Mouse (Mus musculus) CD4-positive, CD25-positive, alpha-beta regulatory T cell, adult 2 months (primary cell): Measurements from ENCODE around the gene 4930556J24Rik.
"Not testable (repeated sequence)": the region's sequence is repeated elsewhere in the genome, so short reads cannot be mapped to it uniquely, and the experiment has no call there.

Source experiments
- DNase-seq: peaks from one replicate; pipeline ENCODE4 v3.0.0-alpha.2; 2012; ENCODE audit warnings: low read depth, low spot score

Gene 4930556J24Rik

DNA sequence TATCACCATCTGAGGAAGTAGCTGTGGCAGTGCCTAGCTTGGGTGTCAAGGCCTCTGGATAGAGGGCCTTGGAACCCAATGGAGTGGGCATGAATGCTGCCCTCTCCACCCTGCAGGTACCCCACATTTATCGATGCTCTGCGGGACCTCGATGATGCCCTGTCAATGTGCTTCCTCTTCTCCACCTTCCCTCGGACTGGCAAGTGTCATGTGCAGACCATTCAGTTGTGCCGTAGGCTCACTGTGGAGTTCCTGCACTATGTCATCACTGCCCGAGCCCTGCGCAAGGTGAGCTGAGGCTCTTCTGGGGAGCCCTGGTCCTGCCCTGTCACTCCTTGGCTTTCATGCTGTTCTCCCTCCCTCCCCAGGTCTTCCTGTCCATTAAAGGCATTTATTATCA lies 3.5 kb downstream of the 4930556J24Rik start:
- DNase-seq: no peak

DNA sequence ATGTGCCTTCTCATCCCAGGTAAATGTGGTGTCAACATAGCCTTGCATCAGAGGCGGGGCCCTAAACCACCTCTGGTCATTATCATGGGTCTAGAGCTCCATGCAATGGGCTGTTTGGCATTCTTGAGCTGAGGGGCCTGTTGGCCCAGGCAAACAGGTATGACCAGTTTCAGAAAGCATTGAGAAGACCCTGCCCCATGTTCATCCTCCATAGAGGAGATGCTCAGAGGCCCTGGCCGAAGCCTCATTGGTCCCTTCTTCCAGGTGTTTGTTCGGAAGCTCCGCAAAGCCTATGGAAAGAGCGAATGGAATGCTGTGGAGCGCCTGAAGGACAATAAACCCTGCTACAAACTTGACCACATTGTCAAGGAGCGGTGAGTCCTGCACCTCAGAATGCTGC lies 6.2 kb downstream of the 4930556J24Rik start:
- DNase-seq: no peak

DNA sequence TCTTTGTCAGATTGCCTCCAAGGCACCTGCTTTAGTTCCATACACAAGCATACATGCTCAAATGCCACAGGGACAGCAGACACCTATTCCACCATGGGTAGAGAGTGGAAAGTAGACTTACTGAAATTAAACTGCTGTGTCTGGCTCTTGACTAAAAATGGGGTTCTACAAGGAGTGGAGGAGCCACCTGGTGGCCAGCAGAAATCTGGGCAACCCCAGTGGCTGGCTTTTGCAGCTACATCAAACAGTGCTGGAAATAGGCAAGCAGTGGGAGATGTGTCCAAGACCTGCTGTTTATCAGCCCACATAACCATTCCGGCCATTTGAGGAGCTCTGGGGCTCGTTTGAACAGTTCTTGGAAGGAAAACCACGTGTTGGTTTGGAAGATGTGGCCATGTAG lies 6.7 kb downstream of the 4930556J24Rik start:
- DNase-seq: no peak

DNA sequence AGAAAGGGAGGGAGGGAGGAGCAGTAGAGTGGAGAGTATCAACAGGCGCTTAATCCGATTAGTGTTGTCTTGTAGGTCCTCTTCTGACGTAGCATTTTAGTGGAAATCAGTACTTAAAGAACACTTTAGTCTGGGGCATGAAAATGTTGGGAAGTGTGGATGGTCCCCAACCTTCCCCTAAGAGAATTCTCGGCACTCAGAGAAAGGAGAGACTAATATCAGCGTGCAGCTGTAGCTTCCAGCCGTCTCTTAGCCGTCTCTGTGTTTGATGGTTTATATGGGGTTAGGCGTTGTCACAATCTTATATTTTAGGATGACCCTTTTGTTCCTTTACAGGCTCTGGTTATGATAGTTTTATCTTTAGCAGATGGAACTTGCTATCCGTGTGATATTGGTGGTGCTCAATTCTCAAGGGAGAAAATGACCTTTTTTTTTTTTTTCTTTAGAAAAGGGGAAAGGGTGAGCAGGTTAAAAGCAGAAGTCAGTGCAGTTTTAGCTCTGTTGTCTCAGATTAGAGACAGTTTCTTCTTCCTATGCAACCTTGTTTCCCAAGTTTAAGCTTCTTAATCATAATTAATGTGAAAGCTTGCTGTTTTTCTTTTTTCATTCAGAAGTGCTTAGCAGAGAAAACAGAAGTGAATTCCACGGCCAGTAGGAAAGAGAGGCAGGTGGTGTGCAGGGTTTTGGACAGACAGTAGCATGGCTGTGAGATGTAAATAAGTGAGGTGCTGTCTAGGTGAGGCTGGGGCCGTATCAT lies 12.0 kb downstream of the 4930556J24Rik start:
- DNase-seq: no peak

DNA sequence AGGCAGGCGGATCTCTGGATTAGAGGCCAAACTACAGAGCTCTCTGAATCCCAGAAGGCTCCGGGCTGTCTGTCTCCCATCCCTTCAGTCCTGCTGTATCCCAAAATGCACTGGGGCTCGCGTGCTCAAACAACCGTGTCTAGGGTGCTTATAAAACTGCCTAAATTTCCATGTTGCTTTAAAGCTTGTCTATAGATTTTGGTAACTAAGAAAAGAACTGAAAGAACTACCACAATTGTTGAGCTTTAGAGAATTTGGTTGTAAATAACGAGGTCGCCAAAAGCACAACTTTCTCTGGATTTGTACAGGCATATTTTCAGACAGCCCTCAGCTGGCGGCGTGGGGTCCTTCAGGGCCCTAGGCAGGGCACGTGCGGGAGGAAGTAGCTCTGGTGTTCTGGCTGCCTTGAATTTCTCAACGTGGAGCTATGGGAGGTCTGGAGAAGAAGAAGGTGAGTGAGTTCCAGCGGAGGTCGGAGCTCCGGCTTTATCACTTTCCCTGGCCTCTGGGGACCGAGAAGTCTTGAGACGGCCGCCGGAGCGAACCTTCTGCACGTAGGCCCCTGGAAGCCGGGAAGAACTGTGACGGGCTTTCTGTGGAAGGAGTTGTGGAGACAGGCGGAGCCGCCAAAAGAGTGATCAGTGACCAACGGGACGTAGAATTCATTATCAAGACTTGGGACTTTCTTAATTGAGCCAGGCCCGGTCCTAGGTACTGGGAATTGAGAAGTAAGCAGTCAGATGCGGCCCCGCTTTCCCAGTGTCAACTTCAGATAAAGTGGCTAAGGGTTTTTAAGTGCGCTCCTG lies 12.8 kb downstream of the 4930556J24Rik start, which contains the start of gene Pes1:
TSS of gene Pes1 (plus strand) at position 366 of the 806 bp plus-strand sequence.
- DNase-seq: peak; percentile 90

DNA sequence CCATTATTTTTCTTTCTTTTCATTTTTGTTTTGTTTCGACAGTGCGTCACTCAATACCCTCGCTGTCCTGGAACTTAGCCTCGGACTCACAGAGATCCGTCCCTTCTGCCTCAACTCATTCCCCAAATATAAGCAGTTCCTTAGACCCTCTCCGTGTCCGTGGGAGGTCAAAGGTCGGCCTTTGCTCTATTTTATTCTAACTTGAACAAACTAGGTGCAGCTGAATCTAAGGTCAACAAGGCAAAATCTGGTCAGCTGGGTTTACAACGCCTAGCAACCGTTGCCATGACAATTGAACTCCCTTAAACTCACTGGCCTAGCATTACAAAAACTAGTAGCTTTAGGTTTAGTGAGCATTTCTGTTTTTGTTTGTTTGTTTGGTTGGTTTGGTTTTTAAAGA lies 13.4 kb downstream of the 4930556J24Rik start:
- DNase-seq: no peak

DNA sequence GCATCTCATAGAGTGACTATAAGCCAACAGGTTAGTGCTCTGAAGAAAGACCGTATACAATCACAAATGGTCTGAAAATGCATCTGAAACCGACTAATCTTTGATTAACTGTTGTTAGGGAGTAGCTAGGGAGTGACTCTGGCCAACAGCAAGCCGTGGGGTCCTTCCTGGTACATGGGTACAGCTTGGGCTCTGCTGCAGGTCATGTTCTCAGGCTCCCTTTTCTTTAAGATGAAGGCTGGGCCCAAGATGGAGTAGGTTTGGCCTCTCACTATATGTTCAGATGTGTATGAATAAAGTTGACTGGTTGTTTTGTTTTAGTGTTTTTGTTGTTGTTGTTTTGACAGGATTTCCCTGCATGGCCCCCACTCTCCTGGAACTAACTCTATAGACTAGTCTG lies 14.8 kb downstream of the 4930556J24Rik start:
- no peak for DNase-seq

DNA sequence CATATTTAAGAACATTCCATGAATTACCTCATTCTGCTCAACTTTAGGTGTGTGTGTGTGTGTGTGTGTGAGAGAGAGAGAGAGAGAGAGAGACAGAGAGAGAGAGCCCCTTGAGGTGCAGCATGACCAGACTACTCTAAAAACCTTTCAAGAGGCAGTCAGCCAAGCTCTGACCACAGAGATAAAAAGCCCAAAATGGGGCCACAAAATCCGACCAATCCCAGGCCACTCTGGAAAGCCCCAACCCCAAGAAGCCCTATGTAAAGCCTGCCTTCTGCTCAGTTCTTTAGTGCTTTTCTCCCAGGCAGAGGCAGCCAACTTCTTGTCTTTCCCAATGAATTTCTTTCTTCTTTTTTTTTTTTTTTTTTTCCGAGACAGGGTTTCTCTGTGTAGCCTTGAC lies 15.7 kb downstream of the 4930556J24Rik start:
- no peak for DNase-seq

DNA sequence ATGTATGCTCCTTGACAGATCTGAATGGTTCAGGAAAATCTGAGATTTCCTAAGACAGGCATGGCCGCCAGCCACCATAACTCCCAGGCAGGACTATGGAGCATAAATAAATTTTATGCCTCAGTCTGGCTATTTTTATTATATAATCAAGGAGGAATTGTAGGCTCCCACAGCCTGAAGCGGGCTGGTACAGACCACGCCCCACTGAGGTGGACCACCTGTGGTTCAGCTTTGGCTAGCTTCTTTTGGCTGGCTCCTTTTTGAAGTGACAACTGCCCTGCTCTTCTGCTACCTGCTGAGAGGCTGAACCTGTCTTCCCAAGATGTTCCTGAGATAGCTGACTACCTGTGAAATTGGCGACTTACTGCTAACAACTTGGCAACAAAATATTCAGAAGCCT lies 21.2 kb downstream of the 4930556J24Rik start:
- not testable (repeated sequence) for DNase-seq

DNA sequence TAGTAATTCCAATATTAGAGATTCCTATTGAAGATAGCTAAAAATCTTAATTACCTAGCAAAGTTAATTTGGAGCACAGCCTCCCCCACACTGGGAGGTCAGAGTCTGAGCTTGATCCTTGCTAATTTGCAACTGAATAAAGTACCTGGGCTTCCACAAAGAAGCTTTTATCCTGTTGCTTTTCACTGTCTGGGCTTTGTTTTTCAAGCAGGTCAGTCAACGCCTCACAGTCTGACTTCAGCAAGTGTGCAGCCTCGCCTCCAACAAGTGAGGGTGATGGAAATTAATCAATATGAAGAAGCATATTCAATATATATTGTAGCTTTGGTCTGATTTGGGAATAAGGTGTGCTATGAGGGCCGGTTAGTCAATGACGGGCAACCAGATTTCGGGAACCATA lies 21.7 kb downstream of the 4930556J24Rik start:
- not testable (repeated sequence) for DNase-seq

DNA sequence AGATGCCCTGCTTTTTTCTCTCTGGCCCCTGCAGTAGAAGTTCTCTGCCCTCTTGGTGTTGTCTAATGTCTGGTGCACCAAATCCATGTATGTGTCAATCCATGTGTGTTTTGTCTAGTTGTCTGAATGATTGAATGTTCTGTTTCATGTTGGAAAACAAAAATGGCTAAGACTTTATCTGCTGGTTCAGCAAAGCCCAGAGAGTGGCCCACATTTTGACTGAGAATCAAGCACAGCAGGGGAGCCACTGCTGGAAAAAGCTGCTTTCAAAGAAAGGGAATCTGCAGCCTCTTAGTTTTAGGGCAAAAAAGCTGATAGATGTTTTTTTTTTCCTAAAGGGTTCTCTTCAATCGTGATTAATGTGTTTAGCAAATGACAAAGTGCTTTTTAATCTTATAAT lies 30.2 kb downstream of the 4930556J24Rik start:
- no peak for DNase-seq

DNA sequence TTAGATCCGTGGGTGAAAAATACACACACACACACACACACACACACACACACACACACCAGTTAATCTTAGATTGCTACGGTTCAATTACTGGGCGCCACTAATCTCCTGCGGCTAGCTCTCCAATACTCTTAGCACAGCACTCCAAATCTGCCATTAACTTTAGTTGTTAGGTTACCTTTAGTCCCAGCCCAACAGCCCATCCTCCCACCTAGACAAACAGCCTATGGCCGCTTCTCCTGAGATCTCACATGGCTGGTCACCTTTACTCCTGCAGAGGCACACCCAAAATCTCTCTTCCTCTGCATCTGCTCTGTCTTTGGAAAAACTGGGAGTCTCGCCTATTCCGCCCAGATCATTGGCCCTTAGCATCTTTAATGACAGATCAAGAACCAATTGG lies 35.2 kb downstream of the 4930556J24Rik start:
- DNase-seq: no peak

DNA sequence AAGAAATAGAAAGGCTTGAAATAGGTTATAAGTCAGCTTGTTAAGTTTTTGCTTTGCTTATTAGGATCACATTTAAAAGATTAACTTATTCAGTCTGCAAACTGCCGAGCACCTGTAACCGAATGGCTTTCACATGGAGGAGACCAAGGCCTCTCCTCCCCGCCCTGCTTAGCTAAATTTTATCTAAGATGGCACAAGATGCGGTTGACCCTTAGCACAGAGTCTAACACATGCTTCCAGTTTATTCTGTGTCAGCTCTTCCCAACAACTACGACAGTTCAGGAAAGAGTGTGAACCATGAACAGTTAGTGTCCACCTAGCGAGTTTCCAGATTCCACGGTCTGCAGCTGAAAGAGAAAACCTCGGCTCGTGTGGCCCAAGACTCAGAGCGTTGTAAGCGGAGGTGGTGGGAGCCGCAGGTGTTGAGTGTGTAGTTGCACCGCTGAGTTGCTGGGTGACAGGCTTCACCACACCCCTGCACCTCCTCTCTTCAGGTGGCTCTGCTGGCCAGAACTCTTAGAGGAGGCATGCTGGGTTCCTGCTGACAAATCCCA lies 39.2 kb downstream of the 4930556J24Rik start:
- no peak for DNase-seq

DNA sequence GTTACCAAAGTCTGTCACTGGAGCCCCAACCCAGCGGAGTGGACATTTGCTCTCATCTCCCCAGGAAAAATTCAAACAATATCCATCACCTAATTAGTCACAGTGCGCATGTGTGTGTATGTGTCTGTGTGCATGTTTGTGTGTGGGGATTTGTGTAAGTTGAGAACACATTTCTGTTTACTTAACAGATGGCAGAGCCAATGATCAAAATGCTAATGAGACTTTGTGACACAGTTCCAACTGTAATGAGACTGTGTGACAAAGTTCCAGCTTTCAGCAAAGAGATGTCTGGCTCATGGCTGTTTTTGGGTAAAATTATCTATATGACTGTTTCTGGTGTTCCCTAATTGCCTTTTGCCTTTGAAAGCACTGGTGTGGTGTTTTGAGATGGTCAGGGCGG lies 40.3 kb downstream of the 4930556J24Rik start:
- DNase-seq: no peak

DNA sequence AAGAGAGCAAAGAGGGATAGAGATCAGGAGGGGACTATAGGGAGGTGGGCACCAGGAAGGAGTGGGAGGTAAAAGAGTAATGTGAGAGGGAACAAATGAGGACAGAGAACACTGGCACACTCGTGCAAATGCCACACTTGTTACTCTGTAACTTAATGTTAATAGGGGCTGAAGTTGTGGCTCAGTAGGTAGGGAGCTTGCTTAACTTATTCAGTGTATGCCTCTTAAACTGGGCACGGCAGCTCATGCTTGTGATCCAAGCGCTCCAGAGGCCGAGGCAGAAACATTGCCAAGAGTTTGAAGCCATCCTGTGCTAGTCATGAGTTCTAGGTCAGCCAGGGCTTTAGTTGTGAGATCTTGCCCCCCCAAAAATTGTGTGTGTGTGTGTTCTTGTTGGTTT lies 41.4 kb downstream of the 4930556J24Rik start:
- no peak for DNase-seq

DNA sequence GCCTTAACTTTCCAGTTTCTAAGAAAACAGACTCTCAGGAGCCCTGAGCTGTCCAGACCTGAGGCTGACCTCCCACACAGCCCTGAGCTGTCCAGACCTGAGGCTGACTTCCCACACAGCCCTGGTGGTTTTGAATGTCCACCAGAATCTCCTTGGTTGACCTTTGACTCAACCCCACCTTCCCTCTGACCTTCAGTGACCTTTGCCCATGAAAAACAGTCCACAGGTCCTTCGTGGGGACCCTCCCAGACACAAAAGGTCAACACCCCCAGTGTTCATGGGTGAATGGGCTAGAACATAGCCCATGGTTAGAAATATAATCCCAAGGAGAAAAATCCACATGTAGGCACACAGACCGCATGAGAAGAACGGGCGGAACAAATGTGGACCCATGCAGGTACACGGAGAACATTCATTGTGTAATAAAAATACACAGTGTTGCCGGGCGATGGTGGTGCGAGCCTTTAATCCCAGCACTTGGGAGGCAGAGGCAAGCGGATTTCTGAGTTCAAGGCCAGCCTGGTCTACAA lies 42.8 kb downstream of the 4930556J24Rik start:
- DNase-seq: no peak

DNA sequence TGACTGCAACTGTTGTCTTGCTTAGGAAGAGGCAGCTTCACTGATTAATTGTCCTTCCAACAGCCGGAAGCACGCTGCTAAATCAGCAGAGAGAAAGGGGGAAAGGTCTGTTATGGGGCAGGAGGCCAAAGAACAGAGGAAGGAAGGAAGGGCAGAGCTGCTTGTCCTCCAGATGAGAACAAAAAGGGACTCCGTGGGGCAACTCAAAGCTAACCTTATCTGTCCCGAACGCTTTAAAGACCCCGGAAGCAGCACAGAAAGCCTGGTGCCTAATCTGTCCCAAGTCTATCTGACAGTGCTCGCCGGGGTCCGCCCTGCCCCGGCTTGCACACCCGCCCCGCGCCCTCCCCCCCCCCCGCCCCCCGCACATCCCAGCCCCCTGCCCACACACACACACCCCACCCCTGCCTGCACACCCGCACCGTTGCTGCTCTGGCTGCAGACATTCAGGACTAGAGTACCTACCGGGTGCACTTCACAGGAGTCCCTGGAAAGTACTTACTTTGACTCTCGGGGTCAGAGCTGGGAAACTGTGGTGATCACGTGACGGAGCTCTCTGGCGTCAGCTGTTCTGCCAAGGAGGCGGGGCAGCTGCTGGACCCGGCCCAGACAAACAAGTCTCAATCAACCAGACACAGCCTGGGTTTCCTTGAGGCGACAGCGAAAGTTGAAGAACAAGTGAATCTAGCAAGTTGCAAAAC lies 44.9 kb downstream of the 4930556J24Rik start, which contains the start of gene Tcn2:
TSS of gene Tcn2 (minus strand) at position 649 of the 701 bp plus-strand sequence.
- peak; percentile 86 for DNase-seq

DNA sequence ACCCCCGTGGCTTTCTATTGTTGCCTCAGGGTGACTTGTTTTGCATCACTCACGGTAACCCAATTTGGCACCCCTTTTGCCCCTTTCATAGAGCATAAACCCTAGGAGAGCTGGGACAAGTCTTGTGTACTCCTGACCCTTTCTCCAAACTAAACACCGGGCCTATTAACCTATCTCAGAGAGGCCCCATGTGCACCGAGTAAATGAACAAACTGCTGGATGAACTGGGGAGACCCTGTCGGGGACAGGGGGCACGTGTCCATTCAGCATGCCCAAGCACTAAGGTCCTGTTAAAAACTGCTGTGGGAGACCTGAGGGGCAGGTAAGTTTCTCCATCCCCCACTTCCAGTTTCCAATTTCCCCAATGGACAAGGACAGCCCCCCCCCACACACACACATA lies 45.6 kb downstream of the 4930556J24Rik start:
- DNase-seq: no peak

DNA sequence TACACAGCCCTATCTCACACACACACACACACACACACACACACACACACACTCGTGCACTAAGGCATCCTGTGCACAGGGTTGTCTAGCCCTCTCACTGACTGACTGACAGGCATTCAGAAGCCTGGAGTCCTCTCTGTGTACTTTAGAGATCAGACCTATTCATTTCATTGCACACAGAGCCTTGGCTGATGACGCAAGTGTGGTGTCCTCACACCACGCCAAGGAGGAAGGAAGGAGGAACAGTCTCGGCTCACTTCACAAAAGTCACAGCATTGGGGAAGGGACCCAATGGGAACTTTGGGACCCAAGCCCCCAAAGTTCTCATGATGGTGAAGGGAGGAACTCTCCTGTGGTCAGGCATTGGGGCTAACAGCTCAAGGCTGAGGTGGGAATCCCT lies 46.6 kb downstream of the 4930556J24Rik start:
- DNase-seq: no peak

DNA sequence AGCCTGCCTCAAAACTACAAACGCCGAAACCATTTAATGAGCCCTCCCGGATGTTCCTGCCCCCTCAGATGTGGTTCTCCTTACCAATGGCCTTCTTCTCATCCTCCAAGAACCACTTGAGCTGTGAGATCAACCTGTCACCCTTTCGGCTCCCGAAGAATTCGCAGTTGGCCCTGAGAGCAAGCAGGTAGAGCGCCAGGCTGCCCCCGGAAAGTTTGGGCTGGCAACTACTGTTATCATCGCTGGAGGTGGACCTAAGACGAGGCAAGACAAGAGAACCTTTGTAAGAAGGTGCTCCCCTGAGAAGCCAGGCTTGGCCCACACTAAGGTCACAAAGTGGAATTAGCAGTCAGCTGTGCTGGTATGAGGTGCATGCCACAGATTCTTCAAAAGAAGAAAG lies 50.7 kb downstream of the 4930556J24Rik start:
- DNase-seq: no peak

DNA sequence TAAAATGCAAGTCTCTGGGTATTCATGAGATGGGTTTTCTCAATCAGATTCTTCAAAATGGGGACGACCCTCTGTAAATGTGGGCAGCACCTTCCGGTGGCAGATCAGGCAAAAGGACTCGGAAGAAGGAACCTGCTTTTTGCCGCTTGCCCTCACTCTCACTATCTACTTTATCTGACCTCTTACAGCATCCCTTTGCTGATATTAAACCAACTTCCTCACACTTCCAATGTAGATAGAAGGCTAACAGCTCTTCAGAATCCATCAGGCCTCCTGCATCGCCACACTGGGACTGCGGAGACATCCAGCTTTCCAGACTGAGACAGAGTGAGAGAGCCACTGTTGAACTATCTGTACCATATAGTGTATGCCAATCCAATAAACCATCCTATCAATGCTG lies 53.8 kb downstream of the 4930556J24Rik start:
- no peak for DNase-seq

DNA sequence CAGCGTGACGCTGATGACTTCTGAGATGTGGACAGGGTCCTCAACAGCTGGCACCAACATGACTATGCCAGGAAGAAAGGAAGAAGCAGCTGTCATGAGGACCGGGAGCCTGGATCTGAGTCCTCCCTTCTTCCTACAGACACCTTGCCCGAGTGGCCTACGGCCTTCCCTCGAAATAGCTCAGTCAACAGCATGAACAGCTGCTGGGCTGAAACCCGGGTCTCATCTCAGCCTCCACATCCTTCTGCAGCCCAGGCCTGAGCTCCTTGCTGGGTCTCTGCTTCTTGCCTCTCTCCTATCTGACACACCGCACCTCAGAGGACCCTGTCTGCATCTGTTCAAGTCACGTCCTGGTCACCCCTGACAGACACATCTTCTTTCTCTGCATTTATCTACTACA lies 54.5 kb downstream of the 4930556J24Rik start:
- no peak for DNase-seq
